Mouse (Mus musculus) G1E (cell line): Measurements from ENCODE around the gene Cntn2.

ENCODE experiments used
- CTCF ChIP-seq: IDR thresholded peaks from 2 replicates; pipeline ENCODE4 v1.5.1; 2012; ENCODE audit warnings: low read depth, low read length, inconsistent platforms, mixed read lengths
- POLR2AphosphoS5 ChIP-seq: IDR thresholded peaks from 2 replicates; pipeline ENCODE4 v1.6.1; 2012; ENCODE audit warnings: low read depth, low read length, inconsistent platforms; ENCODE audit not compliant: insufficient replicate concordance
- TAL1 ChIP-seq: conservative IDR thresholded peaks from 2 replicates; pipeline ENCODE4 v1.6.1; 2012; ENCODE audit warnings: low read depth, low read length, inconsistent platforms, mixed read lengths

- TF ChIP-seq CTCF (no peak), TAL1 (no peak), POLR2AphosphoS5 (no peak)
Measured at GRCm38 (mm10) chr1:132500535-132500934, 42.5 kb downstream of the Cntn2 start.
